Mouse (Mus musculus) hindlimb bud, embryonic 11.5 days (tissue): ENCODE measurements at regions not wholly inside any gene's neighbourhood (a gene's known extent, or its start where the extent isn't known, plus 50 kb on each side); places are given as distances from the start of the nearest gene placed in this dataset.

Experiments
- DNase-seq: peaks from one replicate; pipeline ENCODE4 v3.0.0-alpha.2; 2012; ENCODE audit warnings: low read depth, low spot score; ENCODE audit errors: extremely low spot score

DNA sequence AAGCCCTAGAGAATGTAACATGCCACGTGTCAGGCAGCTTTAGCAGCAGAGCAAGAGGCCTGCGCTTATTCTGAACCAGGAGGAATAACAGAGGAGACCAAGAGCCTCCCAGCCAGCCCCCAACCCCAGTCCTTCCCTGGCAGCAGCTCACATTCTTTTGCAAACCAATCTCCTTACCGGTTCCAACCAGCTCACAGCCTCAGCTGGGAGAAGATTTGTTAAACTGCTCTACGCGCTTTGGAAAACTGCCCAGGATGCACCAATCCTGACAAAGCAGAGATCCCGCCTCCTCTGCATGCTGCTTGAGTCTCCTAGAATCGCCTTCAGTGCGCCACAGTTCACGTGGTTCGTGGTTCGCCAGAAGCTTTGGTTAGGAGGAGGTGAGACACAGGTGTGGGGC lies 51.8 kb downstream of the Gm9376 start:
- no peak for DNase-seq

- DNase-seq, result no peak
Observed at GRCm38 (mm10) chr14:118320101-118320500, 53.3 kb downstream of the Gm9376 start.

DNA sequence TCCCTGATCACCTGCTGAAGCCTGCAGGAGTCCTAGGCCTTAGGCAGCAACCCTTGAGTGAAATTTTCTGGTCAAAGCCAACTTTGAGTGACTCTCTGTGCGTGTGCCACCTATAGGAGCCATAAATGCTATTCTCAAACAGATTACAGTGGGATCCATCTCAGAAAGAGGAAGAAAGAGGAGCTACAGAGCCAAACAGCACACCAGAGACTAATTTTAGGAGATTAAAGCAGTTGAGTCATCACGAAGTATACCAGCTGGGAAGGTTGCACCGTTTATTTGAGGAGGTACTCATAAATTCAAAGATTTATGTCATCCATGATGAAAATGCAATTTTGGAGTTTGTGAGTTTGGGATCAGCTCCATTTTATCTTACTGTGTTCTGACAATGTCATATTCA lies 54.3 kb downstream of the Gm9376 start:
- no peak for DNase-seq

GRCm38 (mm10) chr14:118322003-118322821 lies 55.5 kb downstream of the Gm9376 start:
- DNase-seq, result peak; percentile 3

GRCm38 (mm10) chr14:118322865-118323264 lies 56.1 kb downstream of the Gm9376 start:
- DNase-seq, result peak; percentile 1

DNA sequence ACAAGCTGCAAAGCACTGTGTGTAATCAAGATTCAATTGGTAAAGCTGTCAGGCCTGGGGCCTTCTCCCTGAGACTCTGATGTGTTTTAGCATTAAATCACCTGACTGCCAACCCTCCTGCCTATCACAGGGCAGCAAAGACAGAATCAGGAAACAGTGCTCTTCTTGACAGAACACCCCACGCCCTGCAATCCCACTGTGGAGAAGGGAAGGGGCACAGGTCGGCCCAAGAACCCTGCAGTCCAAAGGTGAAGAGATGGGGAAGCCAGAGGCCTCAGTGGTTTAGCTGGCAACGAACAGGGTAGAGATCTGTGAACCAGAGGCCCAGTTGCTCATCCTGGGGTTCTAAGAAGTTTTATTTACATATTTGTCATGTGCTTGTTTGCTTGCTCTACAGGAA lies 71.3 kb downstream of the Gm9376 start:
- no peak for DNase-seq

DNA sequence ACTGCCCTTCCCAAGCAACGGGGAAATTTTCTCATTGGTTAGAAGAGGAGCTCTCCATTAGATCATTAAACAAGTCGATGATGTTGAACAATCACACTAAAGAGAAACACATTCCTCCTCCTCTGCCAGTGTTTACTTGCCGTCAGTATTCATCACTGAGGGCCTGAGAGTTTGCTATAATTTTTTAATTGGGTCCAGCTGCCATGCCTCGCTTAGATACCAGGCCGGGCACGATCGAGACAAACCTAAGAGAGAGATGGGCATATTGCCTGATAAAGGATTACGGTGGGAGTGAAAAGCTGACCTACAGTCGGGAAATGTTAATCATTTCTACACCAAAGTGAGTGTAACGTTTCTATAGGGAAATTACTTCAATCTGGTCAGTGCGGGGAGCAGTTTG lies 96.2 kb downstream of the Gm9376 start:
- peak; percentile 14 for DNase-seq

- DNase-seq, result no peak
Observed at GRCm38 (mm10) chr14:118363391-118363821, 96.6 kb downstream of the Gm9376 start.

DNA sequence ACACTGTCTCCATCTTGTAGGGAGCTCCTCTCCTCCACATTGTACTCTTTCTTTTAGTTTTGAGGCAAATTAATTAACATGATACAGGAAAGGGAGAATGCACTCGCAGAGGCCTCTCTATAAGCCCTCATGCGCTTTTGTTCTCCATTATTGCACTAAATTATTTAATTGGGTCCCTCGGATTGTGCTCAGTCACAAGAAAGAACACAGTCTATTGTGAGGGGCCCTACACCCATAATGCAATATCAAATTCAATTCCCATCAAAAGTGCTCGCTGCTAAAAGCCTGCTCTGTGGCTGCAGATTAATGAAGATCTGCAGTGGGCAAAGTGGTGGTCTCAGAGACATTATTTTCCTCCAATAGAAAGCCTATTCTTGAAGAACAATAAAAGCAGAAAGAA lies 99.8 kb downstream of the Gm9376 start:
- no peak for DNase-seq

- DNase-seq, result no peak
Observed at GRCm38 (mm10) chr14:118368619-118369431, 102.1 kb downstream of the Gm9376 start.

GRCm38 (mm10) chr14:118371336-118371735 lies 104.6 kb downstream of the Gm9376 start:
- no peak for DNase-seq

DNA sequence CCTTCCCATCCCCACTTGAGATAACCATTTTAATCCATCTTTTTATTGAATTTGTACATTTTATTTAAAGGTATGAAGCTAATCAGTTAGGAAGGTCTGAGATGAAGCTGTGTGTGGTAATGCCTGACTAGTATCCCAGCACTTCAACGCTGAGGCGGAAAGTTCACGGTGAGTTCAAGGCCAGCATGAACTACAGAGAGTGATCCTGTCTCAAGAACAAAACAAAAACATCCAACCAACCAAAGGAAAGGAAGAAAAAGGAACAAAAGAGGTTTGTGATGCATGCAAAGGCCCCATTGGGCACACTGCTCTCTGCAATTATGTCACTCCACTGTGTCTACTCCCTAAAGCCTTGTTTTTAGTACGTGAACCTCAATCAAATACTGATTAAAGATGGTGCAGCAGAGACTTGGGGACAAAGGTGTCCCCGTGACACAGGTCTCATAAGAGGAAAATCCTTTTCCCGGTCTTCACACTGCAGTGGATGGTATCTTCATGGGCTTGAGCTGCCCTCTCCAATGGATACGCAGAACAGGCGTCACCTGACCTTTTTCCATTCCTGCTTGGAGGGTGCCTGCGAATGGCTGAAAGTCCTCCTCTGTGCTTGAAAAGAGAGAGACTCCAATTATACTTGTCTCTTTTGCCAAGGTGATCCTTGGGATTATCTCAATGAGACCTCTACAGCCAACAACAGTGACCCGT lies 108.2 kb downstream of the Gm9376 start:
- no peak for DNase-seq

DNA sequence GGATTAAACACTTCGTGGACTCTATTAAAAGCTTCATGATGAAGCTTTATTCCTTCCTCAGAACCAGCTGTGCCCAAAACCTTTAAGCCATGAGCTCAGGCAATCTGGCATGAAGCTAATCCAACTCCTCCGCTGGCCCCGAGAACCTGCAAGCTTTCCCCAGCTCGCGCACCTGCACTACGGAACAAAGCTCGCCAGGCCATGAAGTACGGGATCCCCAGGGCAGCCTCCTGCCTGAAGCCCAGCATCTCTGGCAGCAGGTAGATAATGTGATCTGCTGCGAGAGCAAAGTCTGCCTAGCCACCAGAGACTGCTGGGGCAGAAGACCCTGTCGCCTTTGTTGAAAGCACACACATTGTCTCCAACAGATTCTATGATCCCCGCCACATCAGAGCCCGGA lies 108.9 kb downstream of the Gm9376 start:
- no peak for DNase-seq

DNA sequence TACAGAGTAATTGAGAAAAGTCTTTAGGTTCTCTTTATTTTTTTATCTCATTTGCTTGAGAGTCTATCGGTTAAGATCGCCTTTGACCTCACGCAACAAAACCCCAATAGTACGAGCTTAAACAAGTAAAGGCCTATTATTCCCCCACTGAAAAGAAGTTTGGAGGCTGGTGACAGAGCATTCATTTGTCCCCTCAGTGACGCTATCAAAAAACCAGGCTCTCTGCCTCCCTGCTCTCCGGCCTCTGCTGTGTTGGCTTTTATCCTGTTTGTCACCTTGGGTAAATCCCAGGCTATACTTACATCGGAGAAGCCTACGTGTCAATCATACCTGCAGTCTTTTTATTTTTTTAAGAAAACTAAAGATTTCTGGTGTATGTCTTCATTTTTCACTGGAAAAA lies 112.9 kb downstream of the Gm9376 start:
- no peak for DNase-seq

DNA sequence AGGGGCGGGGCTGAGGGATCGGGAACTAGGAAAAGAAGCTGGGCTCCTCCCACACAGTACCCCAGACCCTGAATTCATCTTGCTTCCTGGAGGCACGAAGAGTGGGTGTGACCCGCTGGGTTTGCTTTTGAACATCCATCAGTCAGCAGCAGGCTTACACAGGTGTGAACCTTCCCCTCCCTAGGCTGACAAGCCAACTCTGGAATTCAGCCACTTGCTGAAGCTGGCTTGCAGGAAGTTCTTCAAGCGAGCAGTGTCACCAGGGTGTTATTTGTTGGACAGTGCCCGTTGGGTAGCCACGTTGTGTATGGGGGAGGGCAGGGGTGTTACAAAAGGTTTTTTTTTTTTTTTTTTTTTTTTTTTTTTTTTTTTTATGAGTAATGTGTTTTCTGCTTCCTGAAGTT lies 118.8 kb downstream of the Gm9376 start:
- no peak for DNase-seq

DNA sequence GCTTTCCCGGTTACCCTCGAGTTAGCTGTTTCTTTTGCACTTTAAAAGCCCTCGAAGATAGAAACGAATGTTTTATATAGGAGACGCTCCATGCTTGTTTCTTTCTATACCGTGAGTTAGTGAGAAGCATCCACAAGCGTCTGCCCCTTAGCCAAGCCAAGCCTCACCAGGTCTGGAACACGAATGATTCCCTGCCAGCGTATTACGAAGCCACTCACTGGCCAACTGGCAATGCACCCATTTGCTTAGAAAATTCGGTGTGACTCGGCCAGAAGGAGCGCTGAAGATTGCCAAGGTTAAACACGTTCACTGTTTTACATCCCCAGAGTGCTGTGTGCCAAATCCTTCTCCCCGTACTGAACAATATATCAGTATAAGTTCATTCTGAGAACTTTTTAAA lies 121.3 kb downstream of the Gm9376 start:
- DNase-seq, result no peak

- no peak for DNase-seq
Observed at GRCm38 (mm10) chr14:118390790-118391189, 124.0 kb downstream of the Gm9376 start.

DNA sequence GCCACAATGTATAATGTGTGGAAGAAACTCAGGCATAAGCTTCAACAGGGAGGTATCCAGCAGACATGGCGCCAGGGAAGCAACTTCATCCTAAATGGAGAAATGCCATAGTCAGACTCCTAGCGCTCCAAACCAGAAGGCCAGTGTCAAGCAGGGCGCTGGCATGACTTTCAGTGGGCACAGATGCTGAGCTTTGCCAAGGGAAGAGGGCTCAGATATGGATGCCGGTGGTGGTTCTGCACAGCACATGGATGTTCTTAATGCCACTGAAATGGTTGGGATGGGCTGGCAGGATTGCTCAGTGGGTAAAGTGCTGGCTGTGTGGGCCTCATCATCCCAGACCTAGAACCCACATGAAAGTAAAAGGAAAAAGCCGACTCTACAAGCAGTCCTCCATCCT lies 124.8 kb downstream of the Gm9376 start:
- no peak for DNase-seq

DNA sequence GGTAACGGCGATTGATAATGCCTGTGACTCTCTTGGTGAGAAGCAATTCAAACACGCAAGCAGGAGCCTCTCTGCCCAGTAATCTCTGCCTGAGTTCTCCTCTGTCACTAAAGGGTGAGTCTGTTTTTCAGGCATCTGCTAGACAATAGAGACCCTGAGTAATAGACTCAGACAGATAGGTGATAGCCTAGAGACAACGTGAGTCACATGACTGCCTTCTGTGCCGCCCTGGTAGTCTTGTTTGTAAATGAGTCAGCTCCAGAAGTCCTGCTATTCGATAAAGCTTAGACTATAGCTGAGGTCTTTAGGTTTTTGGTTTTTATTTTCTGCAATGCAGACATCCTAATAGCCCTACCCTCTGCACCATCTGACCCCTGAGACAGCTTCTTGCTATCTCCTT lies 126.9 kb downstream of the Gm9376 start:
- DNase-seq, result no peak

DNA sequence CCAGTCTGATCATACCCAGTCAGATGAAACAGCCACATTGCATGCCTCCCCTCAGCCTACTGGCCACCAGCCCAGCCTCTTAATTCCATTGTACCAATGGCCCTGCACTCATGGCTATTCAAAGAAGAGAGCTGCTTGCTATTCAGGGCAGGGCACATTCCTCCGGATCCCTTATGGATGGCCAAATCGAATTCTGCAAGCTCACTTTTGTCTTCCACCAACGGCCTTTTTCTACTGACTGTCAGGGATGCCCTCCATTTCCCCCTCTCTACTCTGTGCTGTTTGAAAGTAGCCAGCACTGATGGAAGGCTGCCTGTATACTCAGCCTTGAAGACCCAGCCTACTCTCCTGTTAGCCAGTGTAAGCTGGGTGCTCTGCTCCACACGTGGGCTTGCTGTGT lies 147.5 kb downstream of the Gm9376 start:
- no peak for DNase-seq

DNA sequence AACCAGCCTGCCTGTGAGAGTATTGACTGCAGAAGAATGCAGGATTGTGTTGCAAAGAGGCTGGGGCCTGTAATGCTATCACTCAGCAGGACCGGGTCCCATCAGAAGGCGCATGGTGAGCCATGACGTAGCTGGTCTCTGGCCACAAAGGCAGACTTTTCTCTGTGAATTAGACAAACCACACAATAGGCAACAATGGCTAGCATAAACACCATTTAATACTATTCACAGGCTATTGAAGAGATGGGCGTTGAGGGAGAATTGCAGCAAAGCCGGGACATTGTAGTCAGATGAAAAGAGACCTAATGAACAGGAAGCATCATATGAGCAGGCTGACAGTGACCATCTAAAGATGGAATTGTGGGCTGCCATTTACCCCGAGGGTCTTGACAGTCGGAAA lies 149.4 kb downstream of the Gm9376 start:
- no peak for DNase-seq
